Mouse (Mus musculus) forebrain, embryonic 13.5 days (tissue): ENCODE measurements at regions not wholly inside any gene's neighbourhood (a gene's known extent, or its start where the extent isn't known, plus 50 kb on each side); places are given as distances from the start of the nearest gene placed in this dataset.

Experiments
- ATAC-seq: fragments of 200-750 bp; cut with Nextera tagmentation; 2 replicates; pipeline ENCODE4 v1.8.0; 2017
- H3K27ac ChIP-seq: fragments of 300-500 bp; sonication (generic); 2 replicates; pipeline ENCODE4 v1.5.1; 2015; ENCODE audit warnings: inconsistent platforms, mild to moderate bottlenecking, moderate library complexity
- H3K27me3 ChIP-seq: fragments of 300-500 bp; sonication (generic); 2 replicates; pipeline ENCODE4 v1.6.1; 2015; ENCODE audit warnings: mild to moderate bottlenecking, inconsistent platforms
- H3K36me3 ChIP-seq: fragments of 300-500 bp; sonication (generic); 2 replicates; pipeline ENCODE4 v1.6.1; 2015; ENCODE audit warnings: mild to moderate bottlenecking, inconsistent platforms; ENCODE audit not compliant: poor library complexity, severe bottlenecking
- H3K4me1 ChIP-seq: fragments of 300-500 bp; sonication (generic); 2 replicates; pipeline ENCODE4 v1.6.1; 2015; ENCODE audit warnings: inconsistent platforms
- H3K4me2 ChIP-seq: fragments of 300-500 bp; sonication (generic); 2 replicates; pipeline ENCODE4 v1.6.1; 2015; ENCODE audit warnings: inconsistent platforms, mild to moderate bottlenecking, moderate library complexity
- H3K4me3 ChIP-seq: fragments of 300-500 bp; sonication (generic); 2 replicates; pipeline ENCODE4 v1.5.1; 2015; ENCODE audit warnings: mild to moderate bottlenecking, inconsistent platforms
- H3K9ac ChIP-seq: fragments of 300-500 bp; sonication (generic); 2 replicates; pipeline ENCODE4 v1.6.1; 2015; ENCODE audit warnings: mild to moderate bottlenecking, inconsistent platforms
- H3K9me3 ChIP-seq: fragments of 300-500 bp; sonication (generic); replicated peaks from 2 replicates; pipeline ENCODE4 v1.6.1; 2016; ENCODE audit warnings: inconsistent platforms
- WGBS: fragments of 180-500 bp; shearing (Covaris S2); methylation state at CpG from one replicate; pipeline ENCODE4 v1.1.7; 2015; 5-methylcytosine and 5-hydroxymethylcytosine counted together

GRCm38 (mm10) chr1:121224250-121224649, 108.1 kb downstream of the Insig2 start:
- Histone ChIP-seq H3K9ac (no peak overlapping the region), H3K27me3 (no peaks in the 10 kb centered on the region), H3K4me2 (no peak overlapping the region), H3K4me1 (no peaks in the 10 kb centered on the region), H3K27ac (no peak overlapping the region), H3K36me3 (no peaks in the 10 kb centered on the region), H3K4me3 (no peak overlapping the region), H3K9me3 (no peaks in the 10 kb centered on the region)
- WGBS = 84% methylated on average over 11 of the region's 11 CpGs
- no peak for ATAC-seq

GRCm38 (mm10) chr1:121226466-121227232, 105.7 kb downstream of the Insig2 start:
- Histone ChIP-seq H3K4me2 (no peak overlapping the region), H3K36me3 (no peaks in the 10 kb centered on the region), H3K9me3 (no peaks in the 10 kb centered on the region), H3K4me1 (no peaks in the 10 kb centered on the region), H3K27ac (no peak overlapping the region), H3K9ac (no peak overlapping the region), H3K4me3 (no peak overlapping the region), H3K27me3 (no peaks in the 10 kb centered on the region)
- 80% methylated on average over 15 of the region's 15 CpGs for WGBS
- no peak for ATAC-seq

GRCm38 (mm10) chr1:121227233-121227594, 105.2 kb downstream of the Insig2 start:
- Histone ChIP-seq H3K4me3 (no peak overlapping the region), H3K9me3 (no peaks in the 10 kb centered on the region), H3K9ac (no peak overlapping the region), H3K4me1 (no peaks in the 10 kb centered on the region), H3K27ac (no peak overlapping the region), H3K4me2 (no peak overlapping the region), H3K36me3 (no peaks in the 10 kb centered on the region), H3K27me3 (no peaks in the 10 kb centered on the region)
- WGBS = 87% methylated on average over 6 of the region's 6 CpGs
- no peak for ATAC-seq

GRCm38 (mm10) chr1:121243576-121243975, 88.8 kb downstream of the Insig2 start:
- 84% methylated on average over 6 of the region's 6 CpGs for WGBS
- Histone ChIP-seq H3K27me3 (no peaks in the 10 kb centered on the region), H3K27ac (no peak overlapping the region), H3K36me3 (no peaks in the 10 kb centered on the region), H3K9ac (no peak overlapping the region), H3K9me3 (no peaks in the 10 kb centered on the region), H3K4me1 (no peaks in the 10 kb centered on the region), H3K4me3 (no peak overlapping the region), H3K4me2 (no peak overlapping the region)
- no peak for ATAC-seq

GRCm38 (mm10) chr1:121247556-121247955, 84.8 kb downstream of the Insig2 start:
- 73% methylated on average over 2 of the region's 2 CpGs for WGBS
- no peaks in the 10 kb centered on the region for H3K9me3 ChIP-seq
- no peak overlapping the region for H3K4me3 ChIP-seq
- no peak overlapping the region for H3K9ac ChIP-seq
- no peak overlapping the region for H3K4me2 ChIP-seq
- H3K27me3 ChIP-seq = no peaks in the 10 kb centered on the region
- H3K4me1 ChIP-seq = no peaks in the 10 kb centered on the region
- H3K27ac ChIP-seq = no peak overlapping the region
- H3K36me3 ChIP-seq = no peaks in the 10 kb centered on the region
- no peak for ATAC-seq

GRCm38 (mm10) chr1:121249081-121249480, 83.3 kb downstream of the Insig2 start:
- WGBS = 55% methylated on average over 1 of the region's 1 CpGs

GRCm38 (mm10) chr1:121250686-121251085, 81.7 kb downstream of the Insig2 start:
- no peaks in the 10 kb centered on the region for H3K4me1 ChIP-seq
- H3K9me3 ChIP-seq = no peaks in the 10 kb centered on the region
- WGBS = 91% methylated on average over 4 of the region's 4 CpGs
- H3K4me3 ChIP-seq = no peak overlapping the region
- no peak overlapping the region for H3K4me2 ChIP-seq
- no peaks in the 10 kb centered on the region for H3K36me3 ChIP-seq
- no peak for ATAC-seq
- no peak overlapping the region for H3K9ac ChIP-seq
- H3K27me3 ChIP-seq = no peaks in the 10 kb centered on the region
- H3K27ac ChIP-seq = no peak overlapping the region

More at GRCm38 (mm10) chr1:121249081-121249480, 83.3 kb downstream of the Insig2 start:
- Histone ChIP-seq H3K4me3 (no peak overlapping the region), H3K4me1 (no peaks in the 10 kb centered on the region), H3K36me3 (no peaks in the 10 kb centered on the region), H3K9me3 (no peaks in the 10 kb centered on the region), H3K27me3 (no peaks in the 10 kb centered on the region), H3K4me2 (no peak overlapping the region), H3K27ac (no peak overlapping the region), H3K9ac (no peak overlapping the region)
- no peak for ATAC-seq

- Histone ChIP-seq H3K9ac (no peak overlapping the region), H3K27me3 (no peaks in the 10 kb centered on the region), H3K4me3 (no peak overlapping the region), H3K4me1 (no peaks in the 10 kb centered on the region), H3K4me2 (no peak overlapping the region), H3K9me3 (no peaks in the 10 kb centered on the region), H3K27ac (no peak overlapping the region), H3K36me3 (no peaks in the 10 kb centered on the region)
- 84% methylated on average over 7 of the region's 7 CpGs for WGBS
- ATAC-seq = no peak
These were observed 80.3 kb downstream of the Insig2 start for GRCm38 (mm10) chr1:121252056-121252455.

GRCm38 (mm10) chr1:121254196-121254595, 78.2 kb downstream of the Insig2 start:
- ATAC-seq = no peak
- 90% methylated on average over 9 of the region's 9 CpGs for WGBS
- Histone ChIP-seq H3K9me3 (no peaks in the 10 kb centered on the region), H3K4me3 (no peak overlapping the region), H3K4me2 (no peak overlapping the region), H3K27me3 (no peaks in the 10 kb centered on the region), H3K9ac (no peak overlapping the region), H3K27ac (no peak overlapping the region), H3K36me3 (no peaks in the 10 kb centered on the region), H3K4me1 (no peaks in the 10 kb centered on the region)
